Mouse (Mus musculus) liver, postnatal 0 days (tissue): ENCODE results near the gene Igtp. TPM values are rescaled to one million over a fixed set of nuclear protein-coding genes. Genes with fewer than 3 reads are reported as not detected.
"Not testable (repeated sequence)": the region's sequence is repeated elsewhere in the genome, so short reads cannot be mapped to it uniquely, and the experiment has no call there.

Experiments used
- ATAC-seq: fragments of 200-750 bp; cut with Nextera tagmentation; 2 replicates; pipeline ENCODE4 v1.8.0; 2017; ENCODE audit warnings: mild to moderate bottlenecking, moderate library complexity
- DNase-seq: peaks from one replicate; pipeline ENCODE4 v3.0.0-alpha.2; 2016
- H3K27ac ChIP-seq: fragments of 300-500 bp; sonication (generic); 2 replicates; pipeline ENCODE4 v1.5.1; 2014; ENCODE audit warnings: antibody characterized with exemption, moderate library complexity, mild to moderate bottlenecking, low read depth
- H3K27me3 ChIP-seq: fragments of 300-500 bp; sonication (generic); 2 replicates; pipeline ENCODE4 v1.6.1; 2014; ENCODE audit warnings: low read length, control low read depth, mixed read lengths; ENCODE audit not compliant: insufficient read depth
- H3K36me3 ChIP-seq: fragments of 300-500 bp; sonication (generic); replicated peaks from 2 replicates; pipeline ENCODE4 v1.6.1; 2014; ENCODE audit warnings: mild to moderate bottlenecking, control low read depth, low read length, moderate library complexity, mixed read lengths; ENCODE audit not compliant: insufficient read depth
- H3K4me1 ChIP-seq: fragments of 300-500 bp; sonication (generic); 2 replicates; pipeline ENCODE4 v1.6.1; 2014; ENCODE audit warnings: antibody characterized with exemption, mild to moderate bottlenecking, control low read depth; ENCODE audit not compliant: insufficient read depth
- H3K4me2 ChIP-seq: fragments of 300-500 bp; sonication (generic); 2 replicates; pipeline ENCODE4 v1.6.1; 2014; ENCODE audit warnings: low read depth, mild to moderate bottlenecking, low read length, moderate library complexity, mixed read lengths
- H3K4me3 ChIP-seq: fragments of 300-500 bp; sonication (generic); 2 replicates; pipeline ENCODE4 v1.5.1; 2014; ENCODE audit warnings: low read depth, low read length
- H3K9ac ChIP-seq: fragments of 300-500 bp; sonication (generic); replicated peaks from 2 replicates; pipeline ENCODE4 v1.6.1; 2014; ENCODE audit warnings: mild to moderate bottlenecking, moderate library complexity
- H3K9me3 ChIP-seq: fragments of 300-500 bp; sonication (generic); 2 replicates; pipeline ENCODE4 v1.6.1; 2016; ENCODE audit warnings: mild to moderate bottlenecking, control low read depth, low read length, mixed read lengths
- CTCF ChIP-seq: sonication (generic); IDR thresholded peaks from 2 replicates; pipeline ENCODE4 v1.5.1; 2016; ENCODE audit warnings: antibody characterized with exemption, low read depth
- EP300 ChIP-seq: IDR thresholded peaks from 2 replicates; pipeline ENCODE4 v1.6.1; 2016; ENCODE audit warnings: antibody characterized with exemption, low read depth, mild to moderate bottlenecking
- WGBS: fragments of 180-500 bp; shearing (Covaris S2); extraction: QIAGEN DNeasy Blood & Tissue Kit; methylation state at CpG from one replicate; pipeline ENCODE4 v1.1.7; 2014; ENCODE audit not compliant: insufficient replicate concordance; 5-methylcytosine and 5-hydroxymethylcytosine counted together
- polyA plus RNA-seq: library from polyadenylated mRNA; unstranded; fragments of >200 nt; fragmentation: Nextera tagmentation; extraction: Ambion mirVana; gene quantifications from 2 replicates; pipeline ENCODE4 v1.2.1, GENCODE M21; 2015

Igtp gene
- polyA plus RNA-seq, 1 experiment from 2014 or later, result 43.7 TPM

- Histone ChIP-seq H3K9me3 (no peaks in the 10 kb centered on the region), H3K4me3 (peak overlapping the region; percentile 69), H3K36me3 (peaks cover 18% of the 10 kb centered on the region), H3K27me3 (no peaks in the 10 kb centered on the region), H3K4me1 (peaks cover 46% of the 10 kb centered on the region), H3K9ac (peak overlapping the region; percentile 83), H3K27ac (peak overlapping the region; percentile 95; the same call in 1 of the 2 replicates), H3K4me2 (peak overlapping the region; percentile 71)
- 59% methylated on average over 5 of the region's 5 CpGs for WGBS
- TF ChIP-seq EP300 (no peak), CTCF (no peak)
- no peak for DNase-seq
- no peak for ATAC-seq
Observed at GRCm38 (mm10) chr11:58215814-58216213, 16.5 kb downstream of the Igtp start.

- Histone ChIP-seq H3K9ac (no peak overlapping the region), H3K27ac (no peak overlapping the region), H3K36me3 (peaks cover 19% of the 10 kb centered on the region), H3K27me3 (no peaks in the 10 kb centered on the region), H3K4me2 (peak overlapping the region; percentile 71), H3K9me3 (no peaks in the 10 kb centered on the region), H3K4me1 (peaks cover 39% of the 10 kb centered on the region), H3K4me3 (peak overlapping the region; percentile 69; the same call in 1 of the 2 replicates)
- ATAC-seq, result no peak
- TF ChIP-seq EP300 (no peak), CTCF (no peak)
- 64% methylated on average over 6 of the region's 6 CpGs for WGBS
- no peak for DNase-seq
Observed at GRCm38 (mm10) chr11:58216823-58217222, 17.5 kb downstream of the Igtp start.

- DNase-seq, result no peak
- Histone ChIP-seq H3K36me3 (peaks cover 12% of the 10 kb centered on the region), H3K4me1 (peaks cover 20% of the 10 kb centered on the region), H3K27me3 (no peaks in the 10 kb centered on the region), H3K9me3 (no peaks in the 10 kb centered on the region), H3K4me2 (peak overlapping the region; percentile 33; the same call in 1 of the 2 replicates), H3K27ac (peak overlapping the region; percentile 59), H3K9ac (no peak overlapping the region; the same call in 1 of the 2 replicates), H3K4me3 (no peak overlapping the region)
- WGBS, result 34% methylated on average over 4 of the region's 4 CpGs
- no peak for ATAC-seq
- no peak for TF ChIP-seq EP300
- no peak for TF ChIP-seq CTCF
Observed at GRCm38 (mm10) chr11:58223751-58224150, 24.4 kb downstream of the Igtp start.

GRCm38 (mm10) chr11:58224313-58224712, 25.0 kb downstream of the Igtp start:
- ATAC-seq (peak; percentile 42; the same call in 1 of the 2 replicates), DNase-seq (peak; percentile 63)
- Histone ChIP-seq H3K4me3 (no peak overlapping the region), H3K4me2 (peak overlapping the region; percentile 33; the same call in 1 of the 2 replicates), H3K27me3 (no peaks in the 10 kb centered on the region), H3K4me1 (peaks cover 18% of the 10 kb centered on the region), H3K9ac (no peak overlapping the region; the same call in 1 of the 2 replicates), H3K27ac (peak overlapping the region; percentile 59), H3K36me3 (peaks cover 12% of the 10 kb centered on the region), H3K9me3 (no peaks in the 10 kb centered on the region)
- TF ChIP-seq EP300 (no peak), CTCF (no peak)
- 15% methylated on average over 7 of the region's 7 CpGs for WGBS

- not testable (repeated sequence) for ATAC-seq
- WGBS, result 38% methylated on average over 2 of the region's 2 CpGs
Observed at GRCm38 (mm10) chr11:58224872-58225271, 25.5 kb downstream of the Igtp start.

GRCm38 (mm10) chr11:58225655-58226054, 26.3 kb downstream of the Igtp start:
- ATAC-seq, result peak; percentile 70
- Histone ChIP-seq H3K4me3 (no peak overlapping the region), H3K27me3 (no peaks in the 10 kb centered on the region), H3K27ac (peak overlapping the region; percentile 66), H3K9ac (no peak overlapping the region), H3K4me1 (peaks cover 18% of the 10 kb centered on the region), H3K36me3 (peaks cover 3% of the 10 kb centered on the region), H3K9me3 (no peaks in the 10 kb centered on the region), H3K4me2 (peak overlapping the region; percentile 18; the same call in 1 of the 2 replicates)
- TF ChIP-seq EP300 (no peak), CTCF (peak; percentile 99)
- peak; percentile 81 for DNase-seq
- 13% methylated on average over 5 of the region's 5 CpGs for whole genome bisulfite sequencing

More at GRCm38 (mm10) chr11:58224872-58225271, 25.5 kb downstream of the Igtp start:
- H3K9me3 ChIP-seq, H3K27ac ChIP-seq, H3K4me2 ChIP-seq, H3K27me3 ChIP-seq, H3K4me3 ChIP-seq, DNase-seq, H3K9ac ChIP-seq: not testable (repeated sequence)
- peaks cover 18% of the 10 kb centered on the region for H3K4me1 ChIP-seq
- H3K36me3 ChIP-seq, result peaks cover 11% of the 10 kb centered on the region

- no peak overlapping the region for H3K4me2 ChIP-seq
- no peak overlapping the region for H3K4me3 ChIP-seq
- DNase-seq (no peak), ATAC-seq (peak; percentile 78)
- H3K9me3 ChIP-seq, result no peaks in the 10 kb centered on the region
- H3K27me3 ChIP-seq, result no peaks in the 10 kb centered on the region
- H3K36me3 ChIP-seq, result no peaks in the 10 kb centered on the region; the same call in 1 of the 2 replicates
- H3K27ac ChIP-seq, result peak overlapping the region; percentile 66
- no peak overlapping the region for H3K9ac ChIP-seq
- no peak for TF ChIP-seq CTCF
- TF ChIP-seq EP300, result no peak
- H3K4me1 ChIP-seq, result peaks cover 18% of the 10 kb centered on the region
Observed at GRCm38 (mm10) chr11:58226425-58226824, 27.1 kb downstream of the Igtp start.

GRCm38 (mm10) chr11:58228021-58228420, 28.7 kb downstream of the Igtp start:
- not testable (repeated sequence) for H3K27me3 ChIP-seq, DNase-seq, H3K9ac ChIP-seq, ATAC-seq, H3K4me3 ChIP-seq, H3K27ac ChIP-seq, H3K4me2 ChIP-seq, H3K9me3 ChIP-seq, H3K36me3 ChIP-seq
- WGBS, result 81% methylated on average over 1 of the region's 2 CpGs
- H3K4me1 ChIP-seq, result peaks cover 17% of the 10 kb centered on the region
